ENCODE assay signal across 8 mouse cellular contexts in the genomic region with DNA sequence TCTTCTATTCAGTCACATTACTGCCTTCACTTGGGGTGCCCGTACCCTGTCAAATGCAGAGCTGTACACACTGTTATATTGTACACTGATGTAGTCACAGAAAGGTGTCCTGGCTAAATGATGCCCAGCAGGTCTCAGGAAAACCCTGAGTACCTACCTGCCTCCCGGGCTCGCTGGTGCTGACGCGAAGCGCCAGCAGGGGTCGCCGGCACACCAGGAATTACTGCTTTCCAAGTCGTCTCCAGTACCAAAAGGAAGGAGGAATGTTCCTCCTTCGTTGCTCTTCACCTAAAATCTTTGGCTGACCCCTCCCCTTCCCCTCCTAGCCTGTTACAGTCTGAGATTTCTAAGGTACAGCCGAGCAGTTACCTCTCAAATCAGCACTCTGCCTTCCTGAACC. TPM values are rescaled to one million over a fixed set of nuclear protein-coding genes. Genes with fewer than 3 reads are reported as not detected.
A peak's percentile ranks its signal among the peaks of the same experiment; 100 is the strongest.
DNase-seq lines count a peak whose midpoint lies in the region; ATAC-seq and TF ChIP-seq lines count a peak whose summit lies in the region.

No protein-coding gene starts in this region.

- no peak for TF ChIP-seq POLR2A in kidney, adult 2 months (IDR thresholded peaks at IDR 0.05; ENCODE audit: low read depth, low read length)
- TF ChIP-seq POLR2A in testis, adult 2 months (IDR thresholded peaks at IDR 0.05; ENCODE audit: control insufficient read depth, low read depth, low read length): no peak

- no peaks in the 10 kb centered on the region for H3K36me3 ChIP-seq in kidney, embryonic 15.5 days
- H3K36me3 ChIP-seq in kidney, adult 2 months (ENCODE audit: control insufficient read depth, insufficient read depth, low read length): no peaks in the 10 kb centered on the region
- H3K36me3 ChIP-seq in neural tube, embryonic 11.5 days (ENCODE audit: control insufficient read depth, insufficient read depth, low read length): no peaks in the 10 kb centered on the region
- H3K36me3 ChIP-seq in testis, adult 2 months (ENCODE audit: control insufficient read depth, insufficient read depth, low read length): no peaks in the 10 kb centered on the region

- peak; percentile 96 for TF ChIP-seq CTCF in kidney, adult 2 months (conservative IDR thresholded peaks at IDR 0.05; ENCODE audit: insufficient read depth, insufficient read length, low read depth, low read length)
- TF ChIP-seq CTCF in testis, adult 2 months (IDR thresholded peaks at IDR 0.05; ENCODE audit: control insufficient read depth, insufficient read depth, insufficient replicate concordance, low read depth, low read length): peak; percentile 82

- peak; percentile 57 for DNase-seq in kidney, adult 11 months
- peak; percentile 89 for DNase-seq in cerebellum, adult 8-10 months
- peak; percentile 85 to 89 for DNase-seq in frontal cortex, postnatal 25 days (ENCODE audit: low spot score in 2 of 2)
- peak; percentile 84 for DNase-seq in kidney, adult 2 months
- peak; percentile 86 for DNase-seq in left cerebral cortex, postnatal 4 days
- peak; percentile 79 for DNase-seq in neural tube, embryonic 11.5 days (ENCODE audit: low spot score)

- H3K4me3 ChIP-seq in kidney, embryonic 15.5 days (replicated peaks): no peak overlapping the region
- no peak overlapping the region for H3K4me3 ChIP-seq in kidney, adult 2 months (ENCODE audit: insufficient read depth, low read depth, low read length)
- no peak overlapping the region for H3K4me3 ChIP-seq in neural tube, embryonic 11.5 days (ENCODE audit: low read depth, low read length)
- H3K4me3 ChIP-seq in testis, adult 2 months (ENCODE audit: control insufficient read depth, low read depth, low read length): no peak overlapping the region

- H3K4me1 ChIP-seq in kidney, embryonic 15.5 days: peaks cover 21% of the 10 kb centered on the region
- 0 out of 2 replicates have a peak, but pooled peaks cover 4% of the 10 kb centered on the region for H3K4me1 ChIP-seq in kidney, adult 2 months (ENCODE audit: control insufficient read depth, insufficient read depth, low read length)
- H3K4me1 ChIP-seq in neural tube, embryonic 11.5 days (ENCODE audit: control insufficient read depth, insufficient read depth, low read length): peaks cover 3% of the 10 kb centered on the region
- peaks cover 2% of the 10 kb centered on the region; the same call in 1 of the 2 replicates for H3K4me1 ChIP-seq in testis, adult 2 months (ENCODE audit: control insufficient read depth, insufficient read depth, low read length)

- no peak overlapping the region for H3K4me2 ChIP-seq in kidney, embryonic 15.5 days
- no peak overlapping the region for H3K4me2 ChIP-seq in neural tube, embryonic 11.5 days (ENCODE audit: low read depth)

- WGBS in kidney, embryonic 15.5 days: 2% methylated on average over 11 of the region's 11 CpGs
- under 1% methylated on average over 11 of the region's 11 CpGs for WGBS in kidney, adult 2 months
- WGBS in neural tube, embryonic 11.5 days: 3% methylated on average over 11 of the region's 11 CpGs

- intact Hi-C loops in left cerebral cortex, postnatal 4 days (cut with DNase I): loop anchor here (2.0 to 10.0 kb wide), 3 partner anchors 45 to 479 kb away; no protein-coding TSS in a partner anchor

- no peak overlapping the region for H3K9ac ChIP-seq in kidney, embryonic 15.5 days
- H3K9ac ChIP-seq in neural tube, embryonic 11.5 days (ENCODE audit: low read length): no peak overlapping the region

- no peaks in the 10 kb centered on the region for H3K9me3 ChIP-seq in kidney, embryonic 15.5 days (replicated peaks)
- H3K9me3 ChIP-seq in neural tube, embryonic 11.5 days (ENCODE audit: control insufficient read depth, low read length): no peaks in the 10 kb centered on the region

- no peak overlapping the region for H3K27ac ChIP-seq in kidney, embryonic 15.5 days
- no peak overlapping the region for H3K27ac ChIP-seq in kidney, adult 2 months (ENCODE audit: insufficient read depth, low read depth, low read length)
- no peak overlapping the region for H3K27ac ChIP-seq in neural tube, embryonic 11.5 days (ENCODE audit: low read depth, low read length)
- H3K27ac ChIP-seq in testis, adult 2 months (ENCODE audit: control insufficient read depth, insufficient read depth, low read depth, low read length): no peak overlapping the region

- ATAC-seq in kidney, embryonic 15.5 days (replicated peaks; ENCODE audit: low FRiP score): no peak
- ATAC-seq in neural tube, embryonic 11.5 days (ENCODE audit: insufficient read depth, low FRiP score, low TSS enrichment): no peak

- H3K27me3 ChIP-seq in kidney, embryonic 15.5 days: peaks cover 71% of the 10 kb centered on the region
- H3K27me3 ChIP-seq in kidney, adult 2 months (replicated peaks; ENCODE audit: control insufficient read depth, insufficient read depth, low read length): no peaks in the 10 kb centered on the region; the same call in 1 of the 2 replicates
- H3K27me3 ChIP-seq in neural tube, embryonic 11.5 days (ENCODE audit: control insufficient read depth, insufficient read depth, low read length): peaks cover 54% of the 10 kb centered on the region
- peaks cover 1% of the 10 kb centered on the region; the same call in 1 of the 2 replicates for H3K27me3 ChIP-seq in testis, adult 2 months (ENCODE audit: control insufficient read depth, insufficient read depth, low read length)

RNA-seq across cellular contexts. Expression of a gene that starts 23.8 kb away (rescaled TPM):
- polyA plus RNA-seq in kidney, embryonic 15.5 days (2015; fragmentation: Nextera tagmentation; extraction: Ambion mirVana): 47.0 and 51.4 TPM in 2 replicates
- 57.7 and 60.6 TPM in 2 replicates for polyA plus RNA-seq in kidney, adult 2 months (2012; rRNA removed)
- 10 to 100 TPM; 44.3 to 46.7 TPM for total RNA-seq in left cerebral cortex, postnatal 4 days (2021)
- 36.7 and 40.9 TPM in 2 replicates for polyA plus RNA-seq in neural tube, embryonic 11.5 days (2014; fragmentation: Nextera tagmentation; extraction: Ambion mirVana)
- polyA plus RNA-seq in testis, adult 2 months (2012; rRNA removed): 18.0 and 20.1 TPM in 2 replicates

RNA-seq across cellular contexts. Expression of a gene that starts 26.0 kb away (rescaled TPM):
- polyA plus RNA-seq in kidney, embryonic 15.5 days (2015; fragmentation: Nextera tagmentation; extraction: Ambion mirVana): 70.2 and 95.0 TPM in 2 replicates
- 563 and 636 TPM in 2 replicates for polyA plus RNA-seq in kidney, adult 2 months (2012; rRNA removed)
- 10 to 100 TPM; 13.4 to 14.1 TPM for total RNA-seq in left cerebral cortex, postnatal 4 days (2021)
- 64.9 and 66.5 TPM in 2 replicates for polyA plus RNA-seq in neural tube, embryonic 11.5 days (2014; fragmentation: Nextera tagmentation; extraction: Ambion mirVana)
- polyA plus RNA-seq in testis, adult 2 months (2012; rRNA removed): 53.6 and 70.7 TPM in 2 replicates
